21 mouse cellular contexts compared by ENCODE assay signal in genomic region chr11:35299857-35300375, GRCm38 (mm10).
A peak's percentile ranks its signal among the peaks of the same experiment; 100 is the strongest.
DNase-seq lines count a peak whose midpoint lies in the region; ATAC-seq and TF ChIP-seq lines count a peak whose summit lies in the region.
"Had no signal": no experiment of that assay in that cellular context is flagged by ENCODE, and none has a peak within 500 bp of the region (broad histone marks: within the 10 kb centered on the region; RNA-seq: fewer than 3 reads in every experiment).

No protein-coding gene starts in this region.

- intact Hi-C loops in left cerebral cortex, postnatal 4 days (cut with DNase I) = no loop called here

- H3K9me3 ChIP-seq in forebrain, embryonic 12.5 days = no peaks in the 10 kb centered on the region
- H3K9me3 ChIP-seq in forebrain, embryonic 10.5 days = no peaks in the 10 kb centered on the region
- H3K9me3 ChIP-seq in forebrain, postnatal 0 days (ENCODE audit: low read length) = no peaks in the 10 kb centered on the region
- H3K9me3 ChIP-seq: embryonic facial prominence, embryonic 15.5 days; hindbrain, embryonic 12.5 days; liver, embryonic 12.5 days; lung, embryonic 15.5 days; midbrain, embryonic 12.5 days; neural tube, embryonic 12.5 days had no signal

- peaks cover 22% of the 10 kb centered on the region for H3K27me3 ChIP-seq in forebrain, embryonic 12.5 days
- peaks cover 18% of the 10 kb centered on the region; the same call in 1 of the 2 replicates for H3K27me3 ChIP-seq in forebrain, embryonic 10.5 days (ENCODE audit: poor library complexity, severe bottlenecking)
- H3K27me3 ChIP-seq in forebrain, postnatal 0 days (ENCODE audit: insufficient read depth, low read length) = no peaks in the 10 kb centered on the region
- H3K27me3 ChIP-seq: CH12.LX; embryonic facial prominence, embryonic 15.5 days; liver, embryonic 12.5 days; lung, embryonic 15.5 days had no signal

- H3K4me3 ChIP-seq in forebrain, embryonic 12.5 days (replicated peaks) = no peak overlapping the region
- no peak overlapping the region for H3K4me3 ChIP-seq in forebrain, embryonic 10.5 days
- no peak overlapping the region for H3K4me3 ChIP-seq in forebrain, postnatal 0 days (ENCODE audit: low read depth, low read length)
- H3K4me3 ChIP-seq: embryonic facial prominence, embryonic 15.5 days; hindbrain, embryonic 12.5 days; liver, embryonic 12.5 days; lung, embryonic 15.5 days; midbrain, embryonic 12.5 days; neural tube, embryonic 12.5 days had no signal

- no peak overlapping the region for H3K27ac ChIP-seq in forebrain, embryonic 12.5 days
- H3K27ac ChIP-seq in forebrain, embryonic 10.5 days = no peak overlapping the region
- no peak overlapping the region for H3K27ac ChIP-seq in forebrain, postnatal 0 days (ENCODE audit: low read depth, low read length)
- H3K27ac ChIP-seq: embryonic facial prominence, embryonic 15.5 days; hindbrain, embryonic 12.5 days; liver, embryonic 12.5 days; lung, embryonic 15.5 days; midbrain, embryonic 12.5 days; neural tube, embryonic 12.5 days had no signal

- H3K9ac ChIP-seq in forebrain, embryonic 12.5 days = no peak overlapping the region
- H3K9ac ChIP-seq in forebrain, postnatal 0 days = no peak overlapping the region
- H3K9ac ChIP-seq: embryonic facial prominence, embryonic 15.5 days; hindbrain, embryonic 12.5 days; liver, embryonic 12.5 days; lung, embryonic 15.5 days; midbrain, embryonic 12.5 days; neural tube, embryonic 12.5 days had no signal

- no peak for DNase-seq in forebrain, embryonic 10.5 days (ENCODE audit: extremely low spot score, low spot score)
- DNase-seq in left cerebral cortex, postnatal 4 days = peak; percentile 42
- no peak for DNase-seq in left cerebral cortex, adult 9 months (ENCODE audit: low spot score in 2 of 2)
- DNase-seq in brain, adult 2 months (ENCODE audit: low read depth, low spot score) = peak; percentile 38
- DNase-seq in forebrain, postnatal 0 days = peak; percentile 72
- DNase-seq: cerebellum, adult 9-11 months; heart, postnatal 10 days; kidney, postnatal 36 days; thymus, adult 18-20 months; thymus, postnatal 4 days had no signal

- H3K36me3 ChIP-seq in forebrain, embryonic 12.5 days (replicated peaks) = no peaks in the 10 kb centered on the region
- H3K36me3 ChIP-seq in forebrain, embryonic 10.5 days (replicated peaks) = no peaks in the 10 kb centered on the region
- H3K36me3 ChIP-seq in forebrain, postnatal 0 days (ENCODE audit: insufficient read depth) = no peaks in the 10 kb centered on the region
- H3K36me3 ChIP-seq: embryonic facial prominence, embryonic 15.5 days; hindbrain, embryonic 12.5 days; liver, embryonic 12.5 days; lung, embryonic 15.5 days; midbrain, embryonic 12.5 days; neural tube, embryonic 12.5 days had no signal

- peaks cover 8% of the 10 kb centered on the region for H3K4me1 ChIP-seq in forebrain, embryonic 12.5 days
- peaks cover 16% of the 10 kb centered on the region for H3K4me1 ChIP-seq in forebrain, embryonic 10.5 days
- H3K4me1 ChIP-seq in forebrain, postnatal 0 days (ENCODE audit: insufficient read depth) = 0 out of 2 replicates have a peak, but pooled peaks cover 1% of the 10 kb centered on the region
- H3K4me1 ChIP-seq: liver, embryonic 12.5 days had no signal

- no peak for TF ChIP-seq CTCF in forebrain, postnatal 0 days (IDR thresholded peaks at IDR 0.05; ENCODE audit: low read depth)

- no peak overlapping the region for H3K4me2 ChIP-seq in forebrain, embryonic 12.5 days
- no peak overlapping the region for H3K4me2 ChIP-seq in forebrain, postnatal 0 days (ENCODE audit: low read depth)
- H3K4me2 ChIP-seq: embryonic facial prominence, embryonic 15.5 days; heart, embryonic 11.5 days; hindbrain, embryonic 12.5 days; liver, embryonic 12.5 days; lung, embryonic 15.5 days; midbrain, embryonic 12.5 days; neural tube, embryonic 12.5 days had no signal

- WGBS in forebrain, embryonic 12.5 days = 62% methylated on average over 7 of the region's 7 CpGs
- 74% methylated on average over 7 of the region's 7 CpGs for WGBS in forebrain, embryonic 10.5 days
- 28% methylated on average over 7 of the region's 7 CpGs for WGBS in forebrain, postnatal 0 days

- ATAC-seq in forebrain, embryonic 12.5 days (ENCODE audit: low FRiP score) = peak; percentile 47; the same call in 1 of the 2 replicates
- ATAC-seq in forebrain, postnatal 0 days = peak; percentile 34; the same call in 1 of the 2 replicates
- no peak for ATAC-seq in erythroid progenitor cell, adult 5-6 weeks (replicated peaks; ENCODE audit: low FRiP score, poor library complexity, severe bottlenecking)
- ATAC-seq: intestine, embryonic 16.5 days; liver, embryonic 12.5 days had no signal

Comparison
In these comparisons a context has a peak if more than half of its experiments do, and no peak if none do; other contexts are left out.
1. DNase-seq: peak in left cerebral cortex, postnatal 4 days (single experiment), brain, adult 2 months (single experiment) and forebrain, postnatal 0 days (single experiment); none in forebrain, embryonic 10.5 days (single experiment) and left cerebral cortex, adult 9 months (0 of 2).